Comparison of ENCODE assay signal across 38 mouse cellular contexts in the genomic region with DNA sequence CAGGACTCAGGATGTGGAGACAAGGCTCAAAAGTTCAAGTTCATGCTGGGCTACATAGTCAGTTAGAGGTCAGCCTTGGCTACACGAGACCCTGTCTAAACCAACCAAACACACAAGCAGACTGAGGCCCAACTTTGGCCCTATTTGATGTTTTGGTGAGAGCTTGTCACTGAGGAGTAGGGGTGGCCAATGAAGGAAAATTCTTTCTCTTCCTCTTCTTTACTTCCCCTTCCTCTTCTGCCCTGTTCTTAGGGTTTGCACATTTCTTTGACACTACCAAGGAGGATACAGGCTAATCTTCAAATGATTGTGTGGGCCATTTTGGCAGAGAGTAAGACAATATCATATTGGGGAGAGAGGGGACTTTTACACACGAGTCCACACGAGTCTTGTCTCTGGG. TPM values are rescaled to one million over a fixed set of nuclear protein-coding genes. Genes with fewer than 3 reads are reported as not detected.
DNase-seq lines count a peak whose midpoint lies in the region; ATAC-seq and TF ChIP-seq lines count a peak whose summit lies in the region.
"Had no signal": no experiment of that assay in that cellular context is flagged by ENCODE, and none has a peak within 500 bp of the region (broad histone marks: within the 10 kb centered on the region; RNA-seq: fewer than 3 reads in every experiment).

No protein-coding gene starts in this region.

- no peaks in the 10 kb centered on the region for H3K27me3 ChIP-seq in heart, adult 2 months (ENCODE audit: control insufficient read depth, insufficient read depth, low read length)
- H3K27me3 ChIP-seq in MEL (ENCODE audit: control insufficient read depth in 1 of 2, insufficient read depth in 2 of 2, low read length in 2 of 2): no peaks in the 10 kb centered on the region
- no peaks in the 10 kb centered on the region for H3K27me3 ChIP-seq in hindbrain, embryonic 12.5 days
- H3K27me3 ChIP-seq: embryonic facial prominence, embryonic 15.5 days; forebrain, embryonic 12.5 days; hindbrain, embryonic 13.5 days; limb, embryonic 12.5 days; lung, embryonic 15.5 days; midbrain, embryonic 15.5 days; neural tube, embryonic 12.5 days had no signal

- H3K36me3 ChIP-seq in heart, adult 2 months (ENCODE audit: control insufficient read depth, insufficient read depth, low read length): peaks cover 10% of the 10 kb centered on the region
- H3K36me3 ChIP-seq in MEL (ENCODE audit: control insufficient read depth in 1 of 2, insufficient read depth in 2 of 2, low read length in 2 of 2): peaks cover 0 to 11% of the 10 kb centered on the region in 2 experiments; a peak in 2 of 4 replicates
- H3K36me3 ChIP-seq in hindbrain, embryonic 12.5 days: peaks cover 21% of the 10 kb centered on the region

- H3K4me2 ChIP-seq in hindbrain, embryonic 12.5 days (replicated peaks): no peak overlapping the region
- H3K4me2 ChIP-seq: embryonic facial prominence, embryonic 15.5 days; forebrain, embryonic 12.5 days; hindbrain, embryonic 13.5 days; limb, embryonic 12.5 days; lung, embryonic 15.5 days; midbrain, embryonic 15.5 days; neural tube, embryonic 12.5 days had no signal

- no peak for TF ChIP-seq POLR2A in heart, adult 2 months (IDR thresholded peaks at IDR 0.05; ENCODE audit: insufficient read depth, low read depth, low read length)
- no peak for TF ChIP-seq POLR2A in MEL (IDR thresholded peaks at IDR 0.05; ENCODE audit: control insufficient read depth in 1 of 2, insufficient read depth in 1 of 2, low read depth in 1 of 2, low read length in 2 of 2, poor library complexity in 1 of 2)

- TF ChIP-seq RAD21 in MEL (IDR thresholded peaks at IDR 0.05; ENCODE audit: low read depth, low read length): no peak

- H3K9ac ChIP-seq in heart, adult 2 months (ENCODE audit: low read depth, low read length): no peak overlapping the region
- H3K9ac ChIP-seq in MEL (ENCODE audit: control insufficient read depth, low read depth, low read length, poor library complexity, severe bottlenecking): no peak overlapping the region
- H3K9ac ChIP-seq in hindbrain, embryonic 12.5 days: no peak overlapping the region
- H3K9ac ChIP-seq: embryonic facial prominence, embryonic 15.5 days; forebrain, embryonic 12.5 days; forebrain, postnatal 0 days; hindbrain, embryonic 13.5 days; limb, embryonic 12.5 days; lung, embryonic 15.5 days; midbrain, embryonic 15.5 days; neural tube, embryonic 12.5 days had no signal

- intact Hi-C loops in heart, adult 2 months (cut with DNase I): no loop called here

- TF ChIP-seq EP300 in heart, adult 2 months (IDR thresholded peaks at IDR 0.05; ENCODE audit: insufficient read depth, low read depth, low read length): no peak
- 0 out of 4 replicates have a peak, but pooled peaks of 1 of the 2 experiments have one; percentile 49 for TF ChIP-seq EP300 in MEL (IDR thresholded peaks at IDR 0.05; ENCODE audit: low read depth in 1 of 2, low read length in 2 of 2)

- no peaks in the 10 kb centered on the region for H3K9me3 ChIP-seq in MEL (replicated peaks; ENCODE audit: insufficient read depth, low read length)
- H3K9me3 ChIP-seq in hindbrain, embryonic 12.5 days (replicated peaks): no peaks in the 10 kb centered on the region
- H3K9me3 ChIP-seq: embryonic facial prominence, embryonic 10.5 days; embryonic facial prominence, embryonic 15.5 days; forebrain, embryonic 12.5 days; hindbrain, embryonic 13.5 days; limb, embryonic 12.5 days; lung, embryonic 15.5 days; midbrain, embryonic 15.5 days; neural tube, embryonic 12.5 days had no signal

- H3K79me2 ChIP-seq in heart, adult 2 months (replicated peaks; ENCODE audit: control insufficient read depth, insufficient read depth, low read length): no peaks in the 10 kb centered on the region
- no peaks in the 10 kb centered on the region for H3K79me2 ChIP-seq in MEL (ENCODE audit: control insufficient read depth, insufficient read depth, low read length, poor library complexity)

- H3K27ac ChIP-seq in heart, adult 2 months: peak overlapping the region; percentile 4; the same call in 1 of the 2 replicates
- no peak overlapping the region for H3K27ac ChIP-seq in MEL (ENCODE audit: control insufficient read depth, low read depth, low read length)
- H3K27ac ChIP-seq in hindbrain, embryonic 12.5 days: no peak overlapping the region
- H3K27ac ChIP-seq: embryonic facial prominence, embryonic 10.5 days; embryonic facial prominence, embryonic 15.5 days; forebrain, embryonic 12.5 days; hindbrain, embryonic 13.5 days; kidney, postnatal 0 days; left cerebral cortex, adult 2 months; limb, embryonic 12.5 days; lung, embryonic 15.5 days; midbrain, embryonic 15.5 days; neural tube, embryonic 12.5 days had no signal

- TF ChIP-seq CTCF in heart, adult 2 months (IDR thresholded peaks at IDR 0.05): no peak
- TF ChIP-seq CTCF in MEL (IDR thresholded peaks at IDR 0.05 in 2 of 3, conservative IDR thresholded peaks at IDR 0.05 in 1 of 3; ENCODE audit: control insufficient read depth in 1 of 3, insufficient read depth in 1 of 3, low read depth in 2 of 3, low read length in 3 of 3, poor library complexity in 1 of 3, severe bottlenecking in 1 of 3): no peak

- no peak overlapping the region for H3K4me3 ChIP-seq in heart, adult 2 months
- no peak overlapping the region for H3K4me3 ChIP-seq in MEL (ENCODE audit: control insufficient read depth in 1 of 2, insufficient read depth in 1 of 2, low read depth in 2 of 2, low read length in 2 of 2)
- H3K4me3 ChIP-seq in hindbrain, embryonic 12.5 days: no peak overlapping the region
- H3K4me3 ChIP-seq: embryonic facial prominence, embryonic 10.5 days; embryonic facial prominence, embryonic 15.5 days; forebrain, embryonic 12.5 days; hindbrain, embryonic 13.5 days; left cerebral cortex, adult 2 months; limb, embryonic 12.5 days; lung, embryonic 15.5 days; midbrain, embryonic 15.5 days; myocyte; neural tube, embryonic 12.5 days had no signal

- WGBS in heart, adult 2 months: 51% methylated on average over 3 of the region's 3 CpGs
- WGBS in hindbrain, embryonic 12.5 days: 81% methylated on average over 3 of the region's 3 CpGs

- no peak for DNase-seq in heart, adult 2 months
- no peak for DNase-seq in heart, adult 18-20 months
- DNase-seq in MEL (ENCODE audit: low read depth, low spot score): peak; percentile 45
- DNase-seq in B cell, adult 2 months: no peak
- DNase-seq in adrenal gland, postnatal 4 days (ENCODE audit: low spot score in 2 of 2): no peak
- DNase-seq: adrenal gland, adult 8-10 months; cerebellum, adult 18-20 months; cerebellum, postnatal 10 days; forebrain, postnatal 0 days; gastrocnemius, postnatal 14 days; heart, postnatal 14 days; kidney, adult 8-10 months; right cerebral cortex, postnatal 14 days; thymus, adult 2 months; thymus, postnatal 36 days had no signal

- H3K4me1 ChIP-seq in heart, adult 2 months (ENCODE audit: control insufficient read depth, insufficient read depth, low read length): peaks cover 7% of the 10 kb centered on the region
- H3K4me1 ChIP-seq in MEL (ENCODE audit: control insufficient read depth in 1 of 2, insufficient read depth in 2 of 2, low read length in 2 of 2): peaks cover 2 to 12% of the 10 kb centered on the region in 2 experiments; a peak in 3 of 4 replicates
- no peaks in the 10 kb centered on the region for H3K4me1 ChIP-seq in hindbrain, embryonic 12.5 days
- H3K4me1 ChIP-seq: embryonic facial prominence, embryonic 10.5 days; embryonic facial prominence, embryonic 15.5 days; forebrain, embryonic 12.5 days; hindbrain, embryonic 13.5 days; limb, embryonic 12.5 days; midbrain, embryonic 15.5 days; neural tube, embryonic 12.5 days had no signal

- peak; percentile 37 for ATAC-seq in common myeloid progenitor, adult 5-6 weeks (replicated peaks; ENCODE audit: low read depth, poor library complexity, severe bottlenecking)
- ATAC-seq in monocyte, adult 5-6 weeks (replicated peaks; ENCODE audit: insufficient number of reproducible peaks, low FRiP score, low TSS enrichment, poor library complexity, severe bottlenecking): peak; percentile 88
- ATAC-seq in hindbrain, embryonic 12.5 days (ENCODE audit: low FRiP score): no peak
- ATAC-seq: activated CD4-positive, CD25-positive, alpha-beta regulatory T cell, adult 4 months; forebrain, postnatal 0 days; intestine, embryonic 16.5 days; midbrain, embryonic 15.5 days had no signal

RNA-seq across cellular contexts. Expression of gene Teddm2, which starts 13.8 kb away (rescaled TPM):
- under 1 TPM; 0.91 TPM for total RNA-seq in heart, adult 2 months (2021)
- polyA plus RNA-seq in heart, adult 2 months (2012; rRNA removed): 0.49 and 1.00 TPM in 2 replicates
- total RNA-seq in heart, adult 18-20 months (2021): under 1 TPM; 0.60 to 0.77 TPM
- total RNA-seq in MEL (2012; rRNA removed): 0.07 and 0.08 TPM in 2 replicates
- under 1 TPM in 1 of 2 experiments, not detected in 1; 0.22 TPM for polyA plus RNA-seq in MEL (2012; ENCODE audit: insufficient read depth in 1 of 2, insufficient read length in 2 of 2, low read depth in 1 of 2, low replicate concordance in 2 of 2, missing spikeins in 1 of 2)
- total RNA-seq in common myeloid progenitor, adult 5-6 weeks (2017): 0.18 and 0.29 TPM in 2 replicates
- 0.32 to 1.4 TPM (median 0.87 TPM) in 3 replicates for total RNA-seq in monocyte, adult 5-6 weeks (2017)
- 0.66 and 0.77 TPM in 2 replicates for polyA plus RNA-seq in hindbrain, embryonic 12.5 days (2016; fragmentation: Nextera tagmentation; extraction: Ambion mirVana)
- 1 to 10 TPM; 1.0 to 1.4 TPM for total RNA-seq in adrenal gland, postnatal 4 days (2021)

RNA-seq across cellular contexts. Expression of gene Glul, which starts 14.1 kb away (rescaled TPM):
- 100 to 1,000 TPM; 406 to 679 TPM for total RNA-seq in heart, adult 2 months (2021)
- polyA plus RNA-seq in heart, adult 2 months (2012; rRNA removed): 344 and 559 TPM in 2 replicates
- total RNA-seq in heart, adult 18-20 months (2021): 100 to 1,000 TPM; 539 to 709 TPM
- total RNA-seq in MEL (2012; rRNA removed): 46.1 and 47.2 TPM in 2 replicates
- polyA plus RNA-seq in MEL (2012; ENCODE audit: insufficient read depth in 1 of 2, insufficient read length in 2 of 2, low read depth in 1 of 2, low replicate concordance in 2 of 2, missing spikeins in 1 of 2): 10 to 100 TPM in 1 of 2 experiments, not detected in 1; 81.1 TPM
- 72.4 and 94.7 TPM in 2 replicates for total RNA-seq in common myeloid progenitor, adult 5-6 weeks (2017)
- 78.8 to 92.8 TPM (median 85.8 TPM) in 3 replicates for total RNA-seq in monocyte, adult 5-6 weeks (2017)
- polyA plus RNA-seq in hindbrain, embryonic 12.5 days (2016; fragmentation: Nextera tagmentation; extraction: Ambion mirVana): 126 TPM in 2 replicates
- total RNA-seq in adrenal gland, postnatal 4 days (2021): 100 to 1,000 TPM; 455 to 494 TPM

RNA-seq across cellular contexts. Expression of gene Teddm1a, which starts 22.3 kb away (rescaled TPM):
- total RNA-seq in heart, adult 2 months (2021): not detected
- not detected in 2 replicates for polyA plus RNA-seq in heart, adult 2 months (2012; rRNA removed)
- total RNA-seq in heart, adult 18-20 months (2021): not detected
- total RNA-seq in MEL (2012; rRNA removed): not detected in 2 replicates
- not detected for polyA plus RNA-seq in MEL (2012; ENCODE audit: insufficient read depth in 1 of 2, insufficient read length in 2 of 2, low read depth in 1 of 2, low replicate concordance in 2 of 2, missing spikeins in 1 of 2)
- total RNA-seq in common myeloid progenitor, adult 5-6 weeks (2017): not detected in 2 replicates
- total RNA-seq in monocyte, adult 5-6 weeks (2017): not detected in 3 replicates
- polyA plus RNA-seq in hindbrain, embryonic 12.5 days (2016; fragmentation: Nextera tagmentation; extraction: Ambion mirVana): not detected in 2 replicates
- not detected for total RNA-seq in adrenal gland, postnatal 4 days (2021)
- total RNA-seq: adrenal gland, adult 8-10 months; forebrain, postnatal 0 days; gastrocnemius, postnatal 14 days; heart, postnatal 14 days; layer of hippocampus, postnatal 10 days; left cerebral cortex, adult 2 months; left cerebral cortex, postnatal 25 days; liver, adult 2 months had no signal
- polyA plus RNA-seq: cortical plate, adult 2 months; embryonic facial prominence, embryonic 10.5 days; embryonic facial prominence, embryonic 15.5 days; forebrain, embryonic 12.5 days; heart, embryonic 14.5 days; hindbrain, embryonic 13.5 days; intestine, embryonic 16.5 days; kidney, postnatal 0 days; limb, embryonic 12.5 days; liver, adult 2 months; lung, embryonic 15.5 days; midbrain, embryonic 15.5 days; myocyte; neural tube, embryonic 12.5 days; stomach, embryonic 16.5 days; thymus, adult 2 months had no signal

RNA-seq across cellular contexts. Expression of gene Teddm1b, which starts 39.7 kb away (rescaled TPM):
- not detected for total RNA-seq in heart, adult 2 months (2021)
- polyA plus RNA-seq in heart, adult 2 months (2012; rRNA removed): not detected in 2 replicates
- not detected for total RNA-seq in heart, adult 18-20 months (2021)
- 0.10 TPM in 1 of 2 replicates, not detected in the other for total RNA-seq in MEL (2012; rRNA removed)
- under 1 TPM in 1 of 2 experiments, not detected in 1; 0.50 TPM for polyA plus RNA-seq in MEL (2012; ENCODE audit: insufficient read depth in 1 of 2, insufficient read length in 2 of 2, low read depth in 1 of 2, low replicate concordance in 2 of 2, missing spikeins in 1 of 2)
- total RNA-seq in common myeloid progenitor, adult 5-6 weeks (2017): not detected in 2 replicates
- total RNA-seq in monocyte, adult 5-6 weeks (2017): not detected in 3 replicates
- 0.42 and 0.46 TPM in 2 replicates for polyA plus RNA-seq in hindbrain, embryonic 12.5 days (2016; fragmentation: Nextera tagmentation; extraction: Ambion mirVana)
- total RNA-seq in adrenal gland, postnatal 4 days (2021): not detected
- total RNA-seq: forebrain, postnatal 0 days; gastrocnemius, postnatal 14 days; heart, postnatal 14 days; layer of hippocampus, postnatal 10 days; left cerebral cortex, postnatal 25 days had no signal
- polyA plus RNA-seq: cortical plate, adult 2 months; heart, embryonic 14.5 days; large intestine, adult 2 months had no signal
